Mouse (Mus musculus) lung, postnatal 0 days (tissue): Measurements from ENCODE around the gene Pdcd6.
A peak's percentile ranks its signal among the peaks of the same experiment; 100 is the strongest.

ENCODE experiments used
- CTCF ChIP-seq: IDR thresholded peaks from 2 replicates; pipeline ENCODE4 v1.5.1; 2016; ENCODE audit warnings: antibody characterized with exemption, mild to moderate bottlenecking
- EP300 ChIP-seq: IDR thresholded peaks from 2 replicates; pipeline ENCODE4 v1.6.1; 2016; ENCODE audit warnings: antibody characterized with exemption, mild to moderate bottlenecking, control low read depth

DNA sequence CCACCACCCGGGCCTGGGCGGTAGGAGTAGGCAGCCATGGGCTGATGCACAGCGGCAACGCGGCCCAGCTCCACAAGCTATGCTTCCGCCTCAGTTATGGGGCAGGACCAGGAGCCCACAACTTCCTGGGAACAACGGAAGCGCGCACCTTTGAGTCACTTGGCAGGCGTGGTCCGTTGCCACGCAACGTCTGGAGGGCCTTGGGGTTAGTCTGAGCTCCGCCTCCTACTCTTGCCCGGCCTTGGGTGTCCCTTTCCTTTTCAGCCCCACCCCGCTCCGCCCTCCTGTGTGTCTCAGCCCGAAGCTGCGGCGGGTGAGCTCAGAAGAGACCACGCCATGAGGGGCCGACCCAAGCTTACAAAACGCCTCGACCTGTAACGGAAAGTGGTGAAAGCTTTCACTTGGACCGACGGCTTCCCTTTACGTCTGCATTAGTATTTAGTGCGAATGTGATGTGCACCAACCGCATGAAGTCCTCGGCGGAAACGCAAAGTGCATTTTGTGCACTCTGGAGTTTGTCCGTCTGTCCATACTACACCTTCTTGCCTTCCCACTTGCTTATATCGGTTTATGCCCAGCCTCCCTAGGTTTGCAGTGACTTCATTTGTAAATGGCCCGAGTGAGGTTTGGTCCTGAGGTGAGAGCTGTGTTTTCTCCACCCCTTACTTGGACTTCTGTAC is at the start of gene Pdcd6:
- TF ChIP-seq CTCF = no peak
- 0 out of 2 replicates have a peak, but pooled peaks have one; percentile 12 for TF ChIP-seq EP300
